Mouse (Mus musculus) adrenal gland, adult (tissue): Measurements from ENCODE around the gene Xpnpep3.

Source experiments
- DNase-seq, 2 experiments: peaks; one replicate each; pipeline ENCODE4 v3.0.0; 2022 to 2023; ENCODE audit warnings: low spot score in 1 of 2; ENCODE audit not compliant: inconsistent age in 2 of 2

Xpnpep3 gene

DNA sequence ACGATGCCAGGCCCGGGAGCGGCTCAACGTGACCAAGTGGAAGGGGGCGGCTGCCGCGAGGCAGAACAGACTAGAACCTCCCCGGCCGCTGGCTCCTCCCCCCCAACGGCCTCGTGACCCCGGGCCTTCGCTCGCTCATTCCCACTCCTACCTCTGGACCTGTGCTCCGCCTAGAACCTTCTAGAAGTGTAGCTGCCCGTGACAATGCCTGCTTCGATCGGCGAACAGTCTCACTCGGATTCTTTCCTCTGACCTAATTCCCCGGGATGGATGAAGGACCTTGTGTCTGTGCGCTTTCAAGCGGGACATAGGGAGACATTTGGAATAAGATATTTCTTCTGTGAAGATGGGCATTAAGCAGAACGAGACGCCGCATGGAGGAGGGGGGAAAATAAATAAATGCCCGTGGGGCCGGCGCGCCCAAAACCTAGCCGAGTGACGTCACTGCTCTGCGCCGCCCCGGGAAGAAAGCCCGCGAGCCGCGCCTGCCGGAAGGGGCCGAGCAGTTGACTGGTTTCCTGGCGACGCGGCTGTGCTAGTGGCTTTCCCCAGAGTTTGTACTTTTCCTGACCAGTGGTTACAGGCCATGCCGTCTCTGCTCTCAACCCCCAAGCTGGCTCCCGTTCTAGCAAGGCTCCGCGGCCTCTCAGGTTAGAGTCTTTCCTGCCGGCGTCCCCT is at the start of gene Xpnpep3, which contains the start of gene St13:
TSS of gene Xpnpep3 (plus strand) at position 501 of the 678 bp plus-strand sequence.
TSS of gene St13 (minus strand) at position 440 of the 678 bp plus-strand sequence.
- DNase-seq: peak; percentile 98 to 99

- no peak for DNase-seq
Observed at GRCm38 (mm10) chr15:81350401-81350800, 49.5 kb upstream of the Xpnpep3 start.

DNA sequence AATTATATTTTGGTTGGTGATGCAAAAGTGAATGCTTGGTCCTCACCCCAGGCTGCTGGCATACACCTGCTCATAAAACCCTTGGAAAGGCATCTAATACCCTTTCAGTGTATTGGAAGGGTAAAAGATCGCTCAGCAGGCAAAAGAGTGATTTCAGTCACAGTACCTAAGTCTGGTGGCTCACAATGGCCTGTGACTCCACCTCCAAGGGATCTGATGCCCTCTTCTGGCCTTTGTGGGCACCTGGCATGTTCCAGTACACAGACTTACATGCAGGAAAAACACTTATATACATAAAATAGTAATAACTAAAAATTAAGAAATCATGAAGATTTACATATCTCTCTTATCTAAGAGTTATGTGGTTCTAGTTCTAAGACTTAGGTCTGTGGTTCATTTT is 47.3 kb upstream of the Xpnpep3 start:
- no peak for DNase-seq

- peak; percentile 63 to 88 for DNase-seq
Observed at GRCm38 (mm10) chr15:81355146-81355761, 44.7 kb upstream of the Xpnpep3 start.

DNA sequence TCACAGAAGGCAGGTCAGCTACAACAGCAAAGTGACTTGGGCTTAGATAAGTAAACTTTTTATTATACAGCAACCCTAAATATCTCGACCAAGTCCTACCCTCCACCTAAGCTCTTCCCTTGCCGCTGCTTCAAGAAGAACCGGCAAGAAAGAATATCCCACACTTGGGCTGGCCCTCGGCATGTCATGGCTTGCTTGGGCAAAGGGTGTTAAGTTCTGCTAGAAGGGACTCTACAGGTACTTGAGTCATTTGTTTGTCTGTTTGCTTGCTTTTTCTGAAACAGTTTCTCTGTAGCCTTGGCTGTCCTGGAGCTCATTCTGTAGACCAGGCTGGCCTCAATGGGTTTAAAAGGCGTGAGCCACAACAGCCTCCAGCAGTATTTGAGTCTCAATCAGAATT is 43.0 kb upstream of the Xpnpep3 start:
- DNase-seq: peak in 1 of 2 experiments; percentile 28

DNA sequence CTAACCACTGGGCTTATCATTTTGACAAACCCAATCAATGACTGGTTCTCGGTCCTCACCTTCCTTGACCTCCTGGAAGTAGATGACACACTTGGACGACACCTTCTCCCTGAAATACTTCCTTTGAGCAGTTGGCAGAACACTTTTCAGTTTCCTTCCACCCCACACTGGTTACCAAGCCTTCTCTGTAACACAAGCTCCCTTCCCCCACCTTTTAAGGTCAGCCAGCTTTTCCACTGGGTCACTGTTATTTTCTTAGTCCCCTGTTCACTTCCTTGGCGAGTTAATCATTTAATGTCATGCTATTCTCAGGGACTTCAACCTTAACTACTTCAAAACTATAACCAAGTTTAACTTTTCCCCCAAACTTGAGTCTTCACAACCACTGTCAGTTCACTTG is 41.0 kb upstream of the Xpnpep3 start:
- peak in 1 of 2 experiments; percentile 57 for DNase-seq

GRCm38 (mm10) chr15:81359421-81359820 is 40.5 kb upstream of the Xpnpep3 start:
- no peak for DNase-seq

DNA sequence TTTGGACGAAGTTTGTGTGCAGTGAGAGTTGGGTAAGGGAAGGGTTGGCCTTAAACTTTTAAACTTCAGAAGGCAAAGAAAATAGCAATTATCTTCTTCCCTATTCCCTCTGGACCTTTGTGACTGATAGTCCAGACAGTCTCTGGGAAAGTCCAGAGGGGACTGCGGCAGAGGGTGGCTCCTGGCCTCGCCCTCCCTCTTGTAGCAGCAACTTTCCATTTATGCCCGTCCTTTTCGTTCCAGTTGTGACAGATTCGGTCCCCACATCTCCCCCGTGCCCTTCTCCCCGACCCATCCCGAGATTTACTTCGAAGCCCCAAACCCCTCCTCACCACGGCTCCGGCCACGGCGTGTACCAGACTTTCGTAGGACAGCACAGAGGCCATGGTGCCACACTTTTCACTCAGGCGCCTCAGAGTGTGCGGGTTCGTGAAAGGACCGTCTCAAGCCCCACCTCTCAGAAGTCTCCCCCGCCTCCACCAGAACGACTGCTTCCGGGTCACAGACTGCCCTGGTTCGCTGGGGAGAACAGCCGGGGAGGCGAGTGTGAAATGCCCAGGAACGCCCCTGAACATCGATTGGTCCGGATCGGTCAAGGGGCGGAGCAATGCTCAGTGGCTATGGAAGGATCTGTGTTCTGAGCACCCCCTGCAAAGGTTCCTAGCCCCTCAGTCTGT is 39.5 kb upstream of the Xpnpep3 start, which contains the start of gene Slc25a17:
TSS of gene Slc25a17 (minus strand) at position 468 of the 677 bp plus-strand sequence.
- DNase-seq: peak; percentile 97 to 99

- peak in 1 of 2 experiments; percentile 21 for DNase-seq
Observed at GRCm38 (mm10) chr15:81361022-81361404, 38.9 kb upstream of the Xpnpep3 start.

- peak in 1 of 2 experiments; percentile 48 for DNase-seq
Observed at GRCm38 (mm10) chr15:81361417-81362015, 38.4 kb upstream of the Xpnpep3 start.

DNA sequence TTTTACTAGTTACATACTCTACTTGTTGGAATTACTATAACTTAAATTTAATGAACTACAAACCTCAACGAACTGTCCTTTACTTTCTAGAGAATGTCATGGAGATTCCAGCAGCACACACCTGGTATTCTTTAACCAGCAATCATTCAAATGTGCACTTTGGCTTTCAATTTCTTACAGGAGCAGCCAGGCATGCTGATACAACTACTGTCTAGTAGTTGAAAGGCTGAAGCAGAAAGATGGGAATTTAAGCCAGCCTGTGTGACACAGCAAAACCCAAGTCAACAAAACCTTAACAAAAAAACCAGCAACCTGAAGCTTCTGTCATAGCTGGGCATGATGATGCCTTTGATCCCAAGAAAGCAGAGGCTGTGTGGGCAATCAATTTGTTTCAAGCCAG is 37.4 kb upstream of the Xpnpep3 start:
- DNase-seq: no peak

DNA sequence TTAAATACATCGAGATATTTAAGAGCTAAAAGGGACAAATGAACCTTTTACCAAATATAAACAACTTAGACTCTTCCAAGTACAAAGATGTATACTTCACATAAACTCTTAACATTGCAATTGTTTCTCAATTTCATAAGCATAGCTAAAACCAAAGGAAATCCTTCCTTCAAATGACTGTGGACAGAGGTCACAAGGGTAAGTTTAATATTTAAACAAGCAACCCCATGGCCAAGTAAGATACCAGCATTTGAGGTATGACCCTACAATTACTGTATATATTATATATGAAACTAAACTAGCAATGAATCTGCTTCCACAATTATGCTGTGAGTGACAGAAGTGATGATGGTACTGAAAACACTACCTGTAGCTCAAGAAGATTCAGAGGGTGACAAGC is 35.7 kb upstream of the Xpnpep3 start:
- DNase-seq: no peak

DNA sequence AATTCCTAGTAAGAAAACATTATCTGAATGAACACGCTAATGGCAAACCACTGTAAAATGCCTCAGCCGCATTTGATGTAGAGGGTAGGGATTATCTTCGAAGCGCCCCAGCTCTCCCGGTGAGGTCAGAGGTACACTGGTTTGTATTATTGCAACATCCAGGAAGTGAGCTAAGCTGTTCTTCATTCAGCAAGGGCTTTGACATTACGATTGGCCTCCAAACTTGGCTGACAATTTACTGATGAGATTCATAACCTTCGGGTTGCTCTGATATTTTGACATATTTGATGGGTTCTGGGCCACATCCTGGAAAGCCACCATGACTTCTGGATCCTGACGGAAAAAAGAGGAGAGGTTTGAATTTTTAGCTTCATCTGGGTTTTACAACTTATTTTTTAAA is 34.7 kb upstream of the Xpnpep3 start:
- DNase-seq: peak; percentile 62 to 86

DNA sequence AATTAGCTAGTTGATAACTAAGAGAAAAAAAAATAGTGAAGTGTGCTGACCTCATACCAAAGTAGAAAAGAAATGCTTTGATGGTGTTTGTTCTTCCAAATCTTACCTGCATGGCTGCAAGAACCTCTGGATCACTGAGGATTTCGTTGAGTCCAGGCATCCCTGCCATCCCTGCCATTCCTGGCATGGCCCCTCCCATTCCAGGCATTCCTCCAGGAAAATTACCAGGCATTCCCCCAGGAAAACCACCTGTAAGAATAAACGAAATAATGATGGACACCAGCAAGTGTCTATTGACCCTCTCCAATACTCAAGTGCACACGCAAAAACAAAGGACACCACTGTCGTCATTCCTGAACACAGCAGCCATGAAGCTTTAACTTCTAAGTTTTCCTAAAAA is 33.7 kb upstream of the Xpnpep3 start:
- no peak for DNase-seq

DNA sequence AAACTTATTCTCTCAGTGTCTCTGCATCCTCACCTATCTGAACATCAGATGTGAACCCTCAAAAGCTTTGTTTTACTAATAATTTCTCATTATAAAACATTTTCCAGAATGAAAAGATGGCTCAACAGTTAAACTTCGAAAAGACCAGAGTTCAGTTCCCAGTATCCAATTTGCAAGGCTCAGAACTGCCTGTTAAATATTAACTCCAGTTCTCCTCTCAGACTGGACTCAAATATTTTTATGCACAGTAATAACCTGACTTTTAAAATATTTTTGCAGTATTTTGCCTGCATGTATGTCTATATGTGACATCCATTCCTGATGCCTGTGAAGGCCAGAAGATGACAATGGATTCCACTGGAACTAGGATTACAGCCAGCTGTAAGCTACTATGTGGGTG is 31.3 kb upstream of the Xpnpep3 start:
- no peak for DNase-seq

GRCm38 (mm10) chr15:81370356-81370755 is 29.6 kb upstream of the Xpnpep3 start:
- no peak for DNase-seq

DNA sequence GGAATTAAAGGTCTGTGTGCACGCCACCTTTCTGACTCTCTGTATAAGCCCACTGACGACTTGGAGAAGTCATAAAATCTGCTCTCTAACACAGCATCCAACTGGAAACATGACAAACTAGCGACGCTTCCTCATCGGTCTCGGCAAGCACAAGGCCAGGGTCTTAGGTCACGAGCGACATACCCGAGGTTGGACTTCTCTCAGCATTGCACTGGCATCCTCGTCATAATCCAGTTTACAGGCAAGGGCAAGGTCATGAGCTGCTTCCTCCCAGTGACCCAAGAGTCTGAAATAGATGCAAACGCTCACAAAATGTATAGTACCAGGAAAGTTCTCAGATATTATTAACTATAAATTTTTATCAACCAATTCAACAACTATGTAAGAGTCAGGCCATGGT is 25.3 kb upstream of the Xpnpep3 start:
- DNase-seq: peak in 1 of 2 experiments; percentile 67

GRCm38 (mm10) chr15:81378845-81379244 is 21.1 kb upstream of the Xpnpep3 start:
- DNase-seq: no peak

- no peak for DNase-seq
Observed at GRCm38 (mm10) chr15:81386327-81386726, 13.6 kb upstream of the Xpnpep3 start.

- DNase-seq: no peak
Observed at GRCm38 (mm10) chr15:81392997-81393396, 6.9 kb upstream of the Xpnpep3 start.

DNA sequence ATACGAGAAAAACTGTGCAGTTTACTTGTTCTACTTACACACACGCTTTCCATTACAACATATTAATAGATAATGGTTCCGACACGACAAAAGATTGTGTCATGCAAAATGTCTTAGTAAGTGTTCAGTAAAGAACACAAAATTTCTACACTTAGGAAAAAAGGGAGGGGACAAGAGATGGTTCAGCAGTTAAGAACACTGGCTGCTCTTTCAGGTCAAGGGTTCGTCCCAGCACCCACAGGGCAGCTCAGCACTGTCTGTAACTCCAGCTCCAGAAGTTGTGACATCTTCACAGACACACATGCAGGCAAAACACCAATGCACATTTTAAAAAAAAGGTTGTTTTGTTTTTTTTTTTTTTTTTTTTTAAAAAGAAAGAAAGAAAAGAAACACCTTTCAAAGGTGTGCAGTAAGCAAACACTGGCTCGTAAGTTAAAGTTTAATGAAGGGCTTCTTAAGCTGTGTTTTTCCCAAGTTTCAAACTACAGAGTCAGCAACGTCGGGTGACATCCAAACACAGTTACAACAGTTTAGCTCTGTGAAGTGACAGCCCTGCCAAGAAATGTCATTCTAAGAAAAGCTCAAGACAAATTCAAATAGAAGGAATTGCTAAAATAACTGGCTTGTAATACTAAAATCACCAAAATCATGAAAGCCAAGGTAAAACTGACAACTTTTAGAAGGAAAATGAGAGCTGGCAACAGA is 5.6 kb upstream of the Xpnpep3 start:
- peak in 1 of 2 experiments; percentile 40 for DNase-seq
